Mouse (Mus musculus): Measurements from ENCODE around the gene 4921539E11Rik. TPM values are rescaled to one million over a fixed set of nuclear protein-coding genes. Genes with fewer than 3 reads are reported as not detected.
A peak's percentile ranks its signal among the peaks of the same experiment; 100 is the strongest.

The 4921539E11Rik gene
- total and polyA plus RNA-seq, 2 experiments from 2014 or later, result not detected

- DNase-seq (ENCODE audit: low spot score), result no peak
- 58% methylated on average over 10 of the region's 10 CpGs for WGBS
- no peaks in the 10 kb centered on the region for H3K27me3 ChIP-seq (ENCODE audit: control insufficient read depth, insufficient read depth, low read length)
- ATAC-seq (ENCODE audit: insufficient read depth, low read depth), result no peak
- H3K9me3 ChIP-seq (replicated peaks; ENCODE audit: control insufficient read depth, low read length), result no peaks in the 10 kb centered on the region
- no peak for TF ChIP-seq EP300 (IDR thresholded peaks at IDR 0.05; ENCODE audit: low read depth)
- no peak for TF ChIP-seq CTCF (IDR thresholded peaks at IDR 0.05; ENCODE audit: low read depth)
- H3K9ac ChIP-seq (replicated peaks; ENCODE audit: low read depth, low read length), result no peak overlapping the region
- no peak overlapping the region for H3K4me3 ChIP-seq (ENCODE audit: low read depth, low read length)
- no peaks in the 10 kb centered on the region for H3K36me3 ChIP-seq (replicated peaks; ENCODE audit: control insufficient read depth, insufficient read depth, low read length)
- H3K4me1 ChIP-seq (ENCODE audit: control insufficient read depth, insufficient read depth), result no peaks in the 10 kb centered on the region
- H3K27ac ChIP-seq (ENCODE audit: low read depth), result no peak overlapping the region
- no peak overlapping the region for H3K4me2 ChIP-seq (ENCODE audit: low read depth, low read length)
Measured at GRCm38 (mm10) chr4:103299342-103299741, 8.7 kb upstream of the 4921539E11Rik start.

GRCm38 (mm10) chr4:103288342-103288741 lies 2.3 kb downstream of the 4921539E11Rik start:
- ATAC-seq (ENCODE audit: insufficient read depth, low read depth) (no peak), DNase-seq (ENCODE audit: low spot score) (no peak)
- Histone ChIP-seq H3K9ac (replicated peaks; ENCODE audit: low read depth, low read length) (no peak overlapping the region), H3K4me3 (ENCODE audit: low read depth, low read length) (no peak overlapping the region), H3K36me3 (replicated peaks; ENCODE audit: control insufficient read depth, insufficient read depth, low read length) (no peaks in the 10 kb centered on the region), H3K4me2 (ENCODE audit: low read depth, low read length) (no peak overlapping the region), H3K27me3 (ENCODE audit: control insufficient read depth, insufficient read depth, low read length) (no peaks in the 10 kb centered on the region), H3K9me3 (replicated peaks; ENCODE audit: control insufficient read depth, low read length) (no peaks in the 10 kb centered on the region), H3K4me1 (ENCODE audit: control insufficient read depth, insufficient read depth) (no peaks in the 10 kb centered on the region), H3K27ac (ENCODE audit: low read depth) (no peak overlapping the region)
- 69% methylated on average over 7 of the region's 7 CpGs for WGBS
- no peak for TF ChIP-seq CTCF (IDR thresholded peaks at IDR 0.05; ENCODE audit: low read depth)

- no peaks in the 10 kb centered on the region for H3K36me3 ChIP-seq (replicated peaks; ENCODE audit: control insufficient read depth, insufficient read depth, low read length)
- H3K27me3 ChIP-seq (ENCODE audit: control insufficient read depth, insufficient read depth, low read length), result no peaks in the 10 kb centered on the region
- H3K9ac ChIP-seq (replicated peaks; ENCODE audit: low read depth, low read length), result no peak overlapping the region
- no peak overlapping the region for H3K4me3 ChIP-seq (ENCODE audit: low read depth, low read length)
- WGBS, result 60% methylated on average over 6 of the region's 8 CpGs
- H3K27ac ChIP-seq (ENCODE audit: low read depth), result no peak overlapping the region
- TF ChIP-seq CTCF (IDR thresholded peaks at IDR 0.05; ENCODE audit: low read depth) (no peak), EP300 (IDR thresholded peaks at IDR 0.05; ENCODE audit: low read depth) (no peak)
- ATAC-seq (ENCODE audit: insufficient read depth, low read depth) (no peak), DNase-seq (ENCODE audit: low spot score) (no peak)
- H3K4me1 ChIP-seq (ENCODE audit: control insufficient read depth, insufficient read depth), result no peaks in the 10 kb centered on the region
- H3K9me3 ChIP-seq (replicated peaks; ENCODE audit: control insufficient read depth, low read length), result no peaks in the 10 kb centered on the region
- H3K4me2 ChIP-seq (ENCODE audit: low read depth, low read length), result no peak overlapping the region
Measured at GRCm38 (mm10) chr4:103273021-103273420, 17.6 kb downstream of the 4921539E11Rik start.

- TF ChIP-seq EP300 (IDR thresholded peaks at IDR 0.05; ENCODE audit: low read depth), result no peak
- TF ChIP-seq CTCF (IDR thresholded peaks at IDR 0.05; ENCODE audit: low read depth), result no peak
- 81% methylated on average over 4 of the region's 4 CpGs for WGBS
- H3K9me3 ChIP-seq (replicated peaks; ENCODE audit: control insufficient read depth, low read length), result no peaks in the 10 kb centered on the region
Measured at GRCm38 (mm10) chr4:103269336-103269735, 21.3 kb downstream of the 4921539E11Rik start.

GRCm38 (mm10) chr4:103265166-103265565 lies 25.5 kb downstream of the 4921539E11Rik start:
- H3K4me2 ChIP-seq (ENCODE audit: low read depth, low read length), result no peak overlapping the region
- DNase-seq (ENCODE audit: low spot score) (no peak), ATAC-seq (ENCODE audit: insufficient read depth, low read depth) (peak; percentile 44; the same call in 1 of the 2 replicates)
- no peak overlapping the region for H3K9ac ChIP-seq (replicated peaks; ENCODE audit: low read depth, low read length)
- WGBS, result 49% methylated on average over 2 of the region's 2 CpGs
- H3K4me1 ChIP-seq (ENCODE audit: control insufficient read depth, insufficient read depth), result no peaks in the 10 kb centered on the region
- no peaks in the 10 kb centered on the region for H3K27me3 ChIP-seq (ENCODE audit: control insufficient read depth, insufficient read depth, low read length)
- no peaks in the 10 kb centered on the region for H3K9me3 ChIP-seq (replicated peaks; ENCODE audit: control insufficient read depth, low read length)
- no peak for TF ChIP-seq CTCF (IDR thresholded peaks at IDR 0.05; ENCODE audit: low read depth)
- no peak overlapping the region for H3K27ac ChIP-seq (ENCODE audit: low read depth)
- no peak overlapping the region for H3K4me3 ChIP-seq (ENCODE audit: low read depth, low read length)
- no peaks in the 10 kb centered on the region for H3K36me3 ChIP-seq (replicated peaks; ENCODE audit: control insufficient read depth, insufficient read depth, low read length)

More at GRCm38 (mm10) chr4:103269336-103269735, 21.3 kb downstream of the 4921539E11Rik start:
- Histone ChIP-seq H3K4me2 (ENCODE audit: low read depth, low read length) (no peak overlapping the region), H3K9ac (replicated peaks; ENCODE audit: low read depth, low read length) (no peak overlapping the region), H3K4me1 (ENCODE audit: control insufficient read depth, insufficient read depth) (no peaks in the 10 kb centered on the region), H3K36me3 (replicated peaks; ENCODE audit: control insufficient read depth, insufficient read depth, low read length) (no peaks in the 10 kb centered on the region), H3K27ac (ENCODE audit: low read depth) (no peak overlapping the region), H3K27me3 (ENCODE audit: control insufficient read depth, insufficient read depth, low read length) (no peaks in the 10 kb centered on the region), H3K4me3 (ENCODE audit: low read depth, low read length) (no peak overlapping the region)
- DNase-seq (ENCODE audit: low spot score), result no peak
- ATAC-seq (ENCODE audit: insufficient read depth, low read depth), result no peak

GRCm38 (mm10) chr4:103263812-103264396 lies 26.8 kb downstream of the 4921539E11Rik start:
- WGBS, result 39% methylated on average over 8 of the region's 8 CpGs
- H3K4me3 ChIP-seq (ENCODE audit: low read depth, low read length), result no peak overlapping the region
- H3K4me2 ChIP-seq (ENCODE audit: low read depth, low read length), result no peak overlapping the region
- no peak overlapping the region for H3K27ac ChIP-seq (ENCODE audit: low read depth)
- H3K36me3 ChIP-seq (replicated peaks; ENCODE audit: control insufficient read depth, insufficient read depth, low read length), result no peaks in the 10 kb centered on the region
- H3K27me3 ChIP-seq (ENCODE audit: control insufficient read depth, insufficient read depth, low read length), result no peaks in the 10 kb centered on the region
- peak; percentile 9 for DNase-seq (ENCODE audit: low spot score)
- TF ChIP-seq CTCF (IDR thresholded peaks at IDR 0.05; ENCODE audit: low read depth) (no peak), EP300 (IDR thresholded peaks at IDR 0.05; ENCODE audit: low read depth) (no peak)
- H3K9me3 ChIP-seq (replicated peaks; ENCODE audit: control insufficient read depth, low read length), result no peaks in the 10 kb centered on the region
- no peak for ATAC-seq (ENCODE audit: insufficient read depth, low read depth)
- H3K9ac ChIP-seq (replicated peaks; ENCODE audit: low read depth, low read length), result no peak overlapping the region
- no peaks in the 10 kb centered on the region for H3K4me1 ChIP-seq (ENCODE audit: control insufficient read depth, insufficient read depth)
